Mouse (Mus musculus): Measurements from ENCODE around the gene Catsper4. TPM values are rescaled to one million over a fixed set of nuclear protein-coding genes. Genes with fewer than 3 reads are reported as not detected.

Catsper4 gene
- polyA plus RNA-seq, 1 experiment from 2014 or later: not detected

- ATAC-seq (ENCODE audit: insufficient read depth, low FRiP score, low TSS enrichment) (no peak), DNase-seq (ENCODE audit: low spot score) (peak; percentile 43)
- Histone ChIP-seq H3K27ac (ENCODE audit: low read depth, low read length) (peak overlapping the region; percentile 24; the same call in 1 of the 2 replicates), H3K36me3 (ENCODE audit: control insufficient read depth, insufficient read depth, low read length) (no peaks in the 10 kb centered on the region), H3K9me3 (ENCODE audit: control insufficient read depth, low read length) (no peaks in the 10 kb centered on the region), H3K9ac (ENCODE audit: low read length) (peak overlapping the region; percentile 73), H3K4me3 (ENCODE audit: low read depth, low read length) (peak overlapping the region; percentile 47), H3K4me1 (ENCODE audit: control insufficient read depth, insufficient read depth, low read length) (peaks cover 50% of the 10 kb centered on the region), H3K27me3 (ENCODE audit: control insufficient read depth, insufficient read depth, low read length) (peaks cover 30% of the 10 kb centered on the region), H3K4me2 (ENCODE audit: low read depth) (peak overlapping the region; percentile 85)
- under 1% methylated on average over 22 of the region's 22 CpGs for WGBS
These were observed 25.1 kb upstream of the Catsper4 start for GRCm38 (mm10) chr4:134252131-134252910.

- no peak for ATAC-seq (ENCODE audit: insufficient read depth, low FRiP score, low TSS enrichment)
- H3K4me1 ChIP-seq (ENCODE audit: control insufficient read depth, insufficient read depth, low read length): peaks cover 41% of the 10 kb centered on the region
- no peaks in the 10 kb centered on the region for H3K9me3 ChIP-seq (ENCODE audit: control insufficient read depth, low read length)
These were observed 24.3 kb upstream of the Catsper4 start for GRCm38 (mm10) chr4:134251241-134252130.

GRCm38 (mm10) chr4:134250930-134251240 lies 23.7 kb upstream of the Catsper4 start:
- DNase-seq (ENCODE audit: low spot score) (peak; percentile 49), ATAC-seq (ENCODE audit: insufficient read depth, low FRiP score, low TSS enrichment) (no peak)
- Histone ChIP-seq H3K4me1 (ENCODE audit: control insufficient read depth, insufficient read depth, low read length) (peaks cover 37% of the 10 kb centered on the region), H3K36me3 (ENCODE audit: control insufficient read depth, insufficient read depth, low read length) (no peaks in the 10 kb centered on the region), H3K4me3 (ENCODE audit: low read depth, low read length) (peak overlapping the region; percentile 47), H3K27me3 (ENCODE audit: control insufficient read depth, insufficient read depth, low read length) (peaks cover 30% of the 10 kb centered on the region), H3K9me3 (ENCODE audit: control insufficient read depth, low read length) (no peaks in the 10 kb centered on the region), H3K4me2 (ENCODE audit: low read depth) (peak overlapping the region; percentile 85), H3K9ac (ENCODE audit: low read length) (peak overlapping the region; percentile 73), H3K27ac (ENCODE audit: low read depth, low read length) (no peak overlapping the region)
- 11% methylated on average over 10 of the region's 10 CpGs for WGBS

More at GRCm38 (mm10) chr4:134251241-134252130, 24.3 kb upstream of the Catsper4 start:
- WGBS: under 1% methylated on average over 90 of the region's 91 CpGs
- Histone ChIP-seq H3K36me3 (ENCODE audit: control insufficient read depth, insufficient read depth, low read length) (no peaks in the 10 kb centered on the region), H3K27me3 (ENCODE audit: control insufficient read depth, insufficient read depth, low read length) (peaks cover 30% of the 10 kb centered on the region), H3K4me3 (ENCODE audit: low read depth, low read length) (peak overlapping the region; percentile 47), H3K9ac (ENCODE audit: low read length) (peak overlapping the region; percentile 73), H3K4me2 (ENCODE audit: low read depth) (peak overlapping the region; percentile 85), H3K27ac (ENCODE audit: low read depth, low read length) (no peak overlapping the region)
- DNase-seq (ENCODE audit: low spot score): peak; percentile 67

- Histone ChIP-seq H3K9me3 (ENCODE audit: control insufficient read depth, low read length) (no peaks in the 10 kb centered on the region), H3K27me3 (ENCODE audit: control insufficient read depth, insufficient read depth, low read length) (peaks cover 30% of the 10 kb centered on the region), H3K4me2 (ENCODE audit: low read depth) (peak overlapping the region; percentile 85), H3K4me1 (ENCODE audit: control insufficient read depth, insufficient read depth, low read length) (peaks cover 34% of the 10 kb centered on the region), H3K4me3 (ENCODE audit: low read depth, low read length) (peak overlapping the region; percentile 47), H3K36me3 (ENCODE audit: control insufficient read depth, insufficient read depth, low read length) (no peaks in the 10 kb centered on the region), H3K27ac (ENCODE audit: low read depth, low read length) (no peak overlapping the region), H3K9ac (ENCODE audit: low read length) (peak overlapping the region; percentile 73)
- DNase-seq (ENCODE audit: low spot score) (peak; percentile 30), ATAC-seq (ENCODE audit: insufficient read depth, low FRiP score, low TSS enrichment) (no peak)
- WGBS: 5% methylated on average over 27 of the region's 27 CpGs
These were observed 23.1 kb upstream of the Catsper4 start for GRCm38 (mm10) chr4:134250116-134250929.

GRCm38 (mm10) chr4:134249651-134250050 lies 22.5 kb upstream of the Catsper4 start:
- H3K9me3 ChIP-seq (ENCODE audit: control insufficient read depth, low read length): no peaks in the 10 kb centered on the region
- no peaks in the 10 kb centered on the region for H3K36me3 ChIP-seq (ENCODE audit: control insufficient read depth, insufficient read depth, low read length)
- H3K4me2 ChIP-seq (ENCODE audit: low read depth): peak overlapping the region; percentile 85
- WGBS: 1% methylated on average over 30 of the region's 30 CpGs
- DNase-seq (ENCODE audit: low spot score) (peak; percentile 88), ATAC-seq (ENCODE audit: insufficient read depth, low FRiP score, low TSS enrichment) (peak; percentile 46; the same call in 1 of the 2 replicates)
- no peak overlapping the region for H3K27ac ChIP-seq (ENCODE audit: low read depth, low read length)
- H3K4me3 ChIP-seq (ENCODE audit: low read depth, low read length): peak overlapping the region; percentile 30
- H3K4me1 ChIP-seq (ENCODE audit: control insufficient read depth, insufficient read depth, low read length): peaks cover 32% of the 10 kb centered on the region
- peak overlapping the region; percentile 45 for H3K9ac ChIP-seq (ENCODE audit: low read length)
- H3K27me3 ChIP-seq (ENCODE audit: control insufficient read depth, insufficient read depth, low read length): peaks cover 27% of the 10 kb centered on the region

- H3K36me3 ChIP-seq (ENCODE audit: control insufficient read depth, insufficient read depth, low read length): no peaks in the 10 kb centered on the region
- H3K4me1 ChIP-seq (ENCODE audit: control insufficient read depth, insufficient read depth, low read length): peaks cover 19% of the 10 kb centered on the region
- ATAC-seq (ENCODE audit: insufficient read depth, low FRiP score, low TSS enrichment): no peak
- 77% methylated on average over 7 of the region's 7 CpGs for WGBS
- H3K27ac ChIP-seq (ENCODE audit: low read depth, low read length): no peak within 1 kb of the TSS
- H3K27me3 ChIP-seq (ENCODE audit: control insufficient read depth, insufficient read depth, low read length): peaks cover 18% of the 10 kb centered on the region
- H3K4me2 ChIP-seq (ENCODE audit: low read depth): peak within 1 kb of the TSS; percentile 97
- peak within 1 kb of the TSS; percentile 48 for H3K9ac ChIP-seq (ENCODE audit: low read length)
- peak within 1 kb of the TSS; percentile 91 for H3K4me3 ChIP-seq (ENCODE audit: low read depth, low read length)
- no peak for DNase-seq (ENCODE audit: low spot score)
- no peaks in the 10 kb centered on the region for H3K9me3 ChIP-seq (ENCODE audit: control insufficient read depth, low read length)
These were observed 19.6 kb upstream of the Catsper4 start, which contains the start of gene Gm30191 for GRCm38 (mm10) chr4:134246719-134247258. Gm30191 (plus strand) TSS chr4:134246935.

GRCm38 (mm10) chr4:134246256-134246655 lies 19.1 kb upstream of the Catsper4 start:
- Histone ChIP-seq H3K27ac (ENCODE audit: low read depth, low read length) (no peak overlapping the region), H3K27me3 (ENCODE audit: control insufficient read depth, insufficient read depth, low read length) (peaks cover 14% of the 10 kb centered on the region), H3K4me3 (ENCODE audit: low read depth, low read length) (no peak overlapping the region), H3K4me1 (ENCODE audit: control insufficient read depth, insufficient read depth, low read length) (peaks cover 13% of the 10 kb centered on the region), H3K9me3 (ENCODE audit: control insufficient read depth, low read length) (no peaks in the 10 kb centered on the region), H3K4me2 (ENCODE audit: low read depth) (peak overlapping the region; percentile 97; the same call in 1 of the 2 replicates), H3K9ac (ENCODE audit: low read length) (no peak overlapping the region), H3K36me3 (ENCODE audit: control insufficient read depth, insufficient read depth, low read length) (no peaks in the 10 kb centered on the region)
- no peak for DNase-seq (ENCODE audit: low spot score)
- WGBS: 28% methylated on average over 4 of the region's 4 CpGs
- ATAC-seq (ENCODE audit: insufficient read depth, low FRiP score, low TSS enrichment): no peak
